Mouse (Mus musculus) telencephalon, adult 2 months (tissue): ENCODE data around the gene Uggt1.
A peak's percentile ranks its signal among the peaks of the same experiment; 100 is the strongest.

Experiments used
- DNase-seq: peaks from one replicate; pipeline ENCODE4 v3.0.0-alpha.2; 2011; ENCODE audit warnings: low read depth, low spot score

Uggt1 gene

GRCm38 (mm10) chr1:36244058-36244827 lies at the start of gene Uggt1:
TSS of gene Uggt1 (minus strand) at chr1:36244720.
- DNase-seq, result peak; percentile 96

- DNase-seq, result no peak
Measured at GRCm38 (mm10) chr1:36293470-36293869, 49.0 kb upstream of the Uggt1 start.

GRCm38 (mm10) chr1:36281849-36282248 lies 37.3 kb upstream of the Uggt1 start:
- no peak for DNase-seq

- DNase-seq, result no peak
Measured at GRCm38 (mm10) chr1:36280938-36281337, 36.4 kb upstream of the Uggt1 start.

- DNase-seq, result no peak
Measured at GRCm38 (mm10) chr1:36279202-36279601, 34.7 kb upstream of the Uggt1 start.

GRCm38 (mm10) chr1:36277267-36278060 lies 32.9 kb upstream of the Uggt1 start:
- DNase-seq, result no peak

GRCm38 (mm10) chr1:36275635-36276389 lies 31.3 kb upstream of the Uggt1 start:
- DNase-seq, result no peak

- DNase-seq, result no peak
Measured at GRCm38 (mm10) chr1:36274455-36274854, 29.9 kb upstream of the Uggt1 start, which contains the start of gene Neurl3. TSS of gene Neurl3 (minus strand) at chr1:36274679.

GRCm38 (mm10) chr1:36273288-36273687 lies 28.8 kb upstream of the Uggt1 start:
- DNase-seq, result no peak

- no peak for DNase-seq
Measured at GRCm38 (mm10) chr1:36272546-36272945, 28.0 kb upstream of the Uggt1 start.

GRCm38 (mm10) chr1:36271516-36272230 lies 27.2 kb upstream of the Uggt1 start:
- no peak for DNase-seq

GRCm38 (mm10) chr1:36270666-36271065 lies 26.1 kb upstream of the Uggt1 start:
- DNase-seq, result no peak

GRCm38 (mm10) chr1:36269121-36269795 lies 24.7 kb upstream of the Uggt1 start:
- no peak for DNase-seq

GRCm38 (mm10) chr1:36267595-36267994 lies 23.1 kb upstream of the Uggt1 start:
- no peak for DNase-seq

- no peak for DNase-seq
Measured at GRCm38 (mm10) chr1:36266293-36266692, 21.8 kb upstream of the Uggt1 start.

- DNase-seq, result peak; percentile 32
Measured at GRCm38 (mm10) chr1:36263833-36264488, 19.4 kb upstream of the Uggt1 start.

- peak; percentile 41 for DNase-seq
Measured at GRCm38 (mm10) chr1:36261708-36262504, 17.4 kb upstream of the Uggt1 start.

- DNase-seq, result no peak
Measured at GRCm38 (mm10) chr1:36260418-36260817, 15.9 kb upstream of the Uggt1 start.

- DNase-seq, result no peak
Measured at GRCm38 (mm10) chr1:36259281-36259680, 14.8 kb upstream of the Uggt1 start.
